Mouse (Mus musculus) forebrain, embryonic 14.5 days (tissue): ENCODE data around the gene Ifitm1. TPM values are rescaled to one million over a fixed set of nuclear protein-coding genes. Genes with fewer than 3 reads are reported as not detected.
"Not testable (repeated sequence)": the region's sequence is repeated elsewhere in the genome, so short reads cannot be mapped to it uniquely, and the experiment has no call there.

Experiments
- ATAC-seq: fragments of 200-750 bp; cut with Nextera tagmentation; 2 replicates; pipeline ENCODE4 v1.8.0; 2017; ENCODE audit warnings: mild to moderate bottlenecking, moderate library complexity
- DNase-seq: peaks from one replicate; pipeline ENCODE4 v3.0.0-alpha.2; 2015; ENCODE audit warnings: low spot score
- H3K27ac ChIP-seq: fragments of 300-500 bp; sonication (generic); 2 replicates; pipeline ENCODE4 v1.5.1; 2014; ENCODE audit warnings: low read depth, mild to moderate bottlenecking, control low read depth, low read length, moderate library complexity
- H3K27me3 ChIP-seq: fragments of 300-500 bp; sonication (generic); replicated peaks from 2 replicates; pipeline ENCODE4 v1.6.1; 2014; ENCODE audit warnings: low read length, control low read depth, mixed read lengths; ENCODE audit not compliant: control insufficient read depth, insufficient read depth
- H3K36me3 ChIP-seq: fragments of 300-500 bp; sonication (generic); 2 replicates; pipeline ENCODE4 v1.6.1; 2014; ENCODE audit warnings: low read length, control low read depth; ENCODE audit not compliant: control insufficient read depth, insufficient read depth
- H3K4me1 ChIP-seq: fragments of 300-500 bp; sonication (generic); 2 replicates; pipeline ENCODE4 v1.6.1; 2014; ENCODE audit warnings: antibody characterized with exemption, low read length, control low read depth; ENCODE audit not compliant: control insufficient read depth, insufficient read depth
- H3K4me2 ChIP-seq: fragments of 300-500 bp; sonication (generic); 2 replicates; pipeline ENCODE4 v1.6.1; 2014; ENCODE audit warnings: mild to moderate bottlenecking, control low read depth, low read length
- H3K4me3 ChIP-seq: fragments of 300-500 bp; sonication (generic); 2 replicates; pipeline ENCODE4 v1.5.1; 2014; ENCODE audit warnings: low read depth, low read length, control low read depth
- H3K9ac ChIP-seq: fragments of 300-500 bp; sonication (generic); 2 replicates; pipeline ENCODE4 v1.6.1; 2014; ENCODE audit warnings: mild to moderate bottlenecking, low read length, control low read depth, moderate library complexity
- H3K9me3 ChIP-seq: fragments of 300-500 bp; sonication (generic); replicated peaks from 2 replicates; pipeline ENCODE4 v1.6.1; 2016; ENCODE audit warnings: low read length, control low read depth, mixed read lengths; ENCODE audit not compliant: control insufficient read depth
- WGBS: fragments of 180-500 bp; shearing (Covaris S2); extraction: QIAGEN DNeasy Blood & Tissue Kit; methylation state at CpG from one replicate; pipeline ENCODE4 v1.1.7; 2014; 5-methylcytosine and 5-hydroxymethylcytosine counted together
- polyA plus RNA-seq: library from polyadenylated mRNA; unstranded; fragments of >200 nt; fragmentation: Nextera tagmentation; extraction: Ambion mirVana; gene quantifications from 2 replicates; pipeline ENCODE4 v1.2.1, GENCODE M21; 2014

Gene Ifitm1
- polyA plus RNA-seq, 1 experiment from 2014 or later, result 11.0 TPM

- H3K27me3 ChIP-seq, result no peaks in the 10 kb centered on the region
- peaks cover 6% of the 10 kb centered on the region; the same call in 1 of the 2 replicates for H3K4me1 ChIP-seq
- no peak for ATAC-seq
- DNase-seq, result no peak
- H3K4me2 ChIP-seq, result no peak overlapping the region
- H3K9ac ChIP-seq, result no peak overlapping the region
- WGBS, result 21% methylated on average over 2 of the region's 2 CpGs
- no peak overlapping the region for H3K4me3 ChIP-seq
- no peak overlapping the region for H3K27ac ChIP-seq
- no peaks in the 10 kb centered on the region for H3K36me3 ChIP-seq
- no peaks in the 10 kb centered on the region for H3K9me3 ChIP-seq
Measured at GRCm38 (mm10) chr7:140962733-140963132, 4.3 kb upstream of the Ifitm1 start.

GRCm38 (mm10) chr7:140967862-140968591, 1.0 kb downstream of the Ifitm1 start:
- Histone ChIP-seq H3K4me3 (no peak overlapping the region), H3K9ac (no peak overlapping the region), H3K27ac (no peak overlapping the region), H3K27me3 (no peaks in the 10 kb centered on the region), H3K4me1 (peaks cover 3% of the 10 kb centered on the region), H3K4me2 (no peak overlapping the region), H3K36me3 (no peaks in the 10 kb centered on the region), H3K9me3 (no peaks in the 10 kb centered on the region)
- no peak for DNase-seq
- no peak for ATAC-seq
- 5% methylated on average over 14 of the region's 14 CpGs for WGBS

GRCm38 (mm10) chr7:140968710-140969109, 1.7 kb downstream of the Ifitm1 start:
- H3K27ac ChIP-seq, H3K36me3 ChIP-seq, H3K4me3 ChIP-seq, H3K4me2 ChIP-seq, H3K9ac ChIP-seq, H3K4me1 ChIP-seq, DNase-seq, H3K9me3 ChIP-seq, H3K27me3 ChIP-seq, ATAC-seq: not testable (repeated sequence)
- 14% methylated on average over 3 of the region's 3 CpGs for WGBS

GRCm38 (mm10) chr7:140970931-140971330, 3.9 kb downstream of the Ifitm1 start:
- no peak overlapping the region for H3K4me3 ChIP-seq
- no peaks in the 10 kb centered on the region for H3K9me3 ChIP-seq
- ATAC-seq, result no peak
- 0 out of 2 replicates have a peak, but pooled peaks cover 6% of the 10 kb centered on the region for H3K27me3 ChIP-seq
- H3K4me1 ChIP-seq, result peaks cover 5% of the 10 kb centered on the region
- H3K36me3 ChIP-seq, result no peaks in the 10 kb centered on the region
- no peak overlapping the region for H3K4me2 ChIP-seq
- no peak overlapping the region for H3K9ac ChIP-seq
- DNase-seq, result no peak
- no peak overlapping the region for H3K27ac ChIP-seq
- WGBS, result 58% methylated on average over 7 of the region's 7 CpGs

- ATAC-seq (no peak), DNase-seq (no peak)
- H3K4me3 ChIP-seq, result no peak overlapping the region
- 0 out of 2 replicates have a peak, but pooled peaks cover 6% of the 10 kb centered on the region for H3K27me3 ChIP-seq
- 88% methylated on average over 8 of the region's 8 CpGs for WGBS
- no peak overlapping the region for H3K9ac ChIP-seq
- H3K27ac ChIP-seq, result no peak overlapping the region
- no peak overlapping the region for H3K4me2 ChIP-seq
- peaks cover 5% of the 10 kb centered on the region for H3K4me1 ChIP-seq
- no peaks in the 10 kb centered on the region for H3K9me3 ChIP-seq
- H3K36me3 ChIP-seq, result no peaks in the 10 kb centered on the region
Measured at GRCm38 (mm10) chr7:140971479-140972171, 4.6 kb downstream of the Ifitm1 start.

- no peak overlapping the region for H3K9ac ChIP-seq
- DNase-seq (no peak), ATAC-seq (no peak)
- H3K9me3 ChIP-seq, result no peaks in the 10 kb centered on the region
- H3K27ac ChIP-seq, result no peak overlapping the region
- 18% methylated on average over 14 of the region's 14 CpGs for WGBS
- no peak overlapping the region for H3K4me2 ChIP-seq
- no peaks in the 10 kb centered on the region for H3K36me3 ChIP-seq
- no peak overlapping the region for H3K4me3 ChIP-seq
- H3K4me1 ChIP-seq, result peaks cover 2% of the 10 kb centered on the region; the same call in 1 of the 2 replicates
- H3K27me3 ChIP-seq, result 0 out of 2 replicates have a peak, but pooled peaks cover 6% of the 10 kb centered on the region
Measured at GRCm38 (mm10) chr7:140973396-140974165, 6.6 kb downstream of the Ifitm1 start.

GRCm38 (mm10) chr7:140974940-140975339, 7.9 kb downstream of the Ifitm1 start:
- peaks cover 2% of the 10 kb centered on the region; the same call in 1 of the 2 replicates for H3K4me1 ChIP-seq
- WGBS, result 14% methylated on average over 9 of the region's 9 CpGs

GRCm38 (mm10) chr7:140975465-140975864, 8.4 kb downstream of the Ifitm1 start:
- 0 out of 2 replicates have a peak, but pooled peaks cover 6% of the 10 kb centered on the region for H3K27me3 ChIP-seq
- no peak overlapping the region for H3K4me3 ChIP-seq
- ATAC-seq (no peak), DNase-seq (no peak)
- no peak overlapping the region for H3K9ac ChIP-seq
- no peak overlapping the region for H3K27ac ChIP-seq
- 41% methylated on average over 3 of the region's 3 CpGs for WGBS
- no peaks in the 10 kb centered on the region for H3K36me3 ChIP-seq
- H3K4me2 ChIP-seq, result no peak overlapping the region
- no peaks in the 10 kb centered on the region for H3K9me3 ChIP-seq
- peaks cover 2% of the 10 kb centered on the region; the same call in 1 of the 2 replicates for H3K4me1 ChIP-seq

More at GRCm38 (mm10) chr7:140974940-140975339, 7.9 kb downstream of the Ifitm1 start:
- Histone ChIP-seq H3K4me3 (no peak overlapping the region), H3K36me3 (no peaks in the 10 kb centered on the region), H3K9ac (no peak overlapping the region), H3K9me3 (no peaks in the 10 kb centered on the region), H3K4me2 (no peak overlapping the region), H3K27me3 (0 out of 2 replicates have a peak, but pooled peaks cover 6% of the 10 kb centered on the region), H3K27ac (no peak overlapping the region)
- no peak for ATAC-seq
- DNase-seq, result no peak
